Mouse (Mus musculus): ENCODE measurements around the gene Cfap299. TPM values are rescaled to one million over a fixed set of nuclear protein-coding genes. Genes with fewer than 3 reads are reported as not detected.
"Not testable (repeated sequence)": the region's sequence is repeated elsewhere in the genome, so short reads cannot be mapped to it uniquely, and the experiment has no call there.

Gene Cfap299
- polyA plus RNA-seq, 1 experiment from 2014 or later = not detected

- ATAC-seq (ENCODE audit: insufficient read depth) = no peak
- 47% methylated on average over 4 of the region's 4 CpGs for WGBS (ENCODE audit: insufficient replicate concordance)
- H3K4me3 ChIP-seq (replicated peaks) = no peak overlapping the region
- no peaks in the 10 kb centered on the region for H3K27me3 ChIP-seq
- H3K4me1 ChIP-seq (replicated peaks) = no peaks in the 10 kb centered on the region
- H3K9me3 ChIP-seq (replicated peaks) = no peaks in the 10 kb centered on the region
- H3K36me3 ChIP-seq (replicated peaks) = no peaks in the 10 kb centered on the region
- H3K27ac ChIP-seq (replicated peaks) = no peak overlapping the region
- no peak overlapping the region for H3K4me2 ChIP-seq
- H3K9ac ChIP-seq = no peak overlapping the region
Measured at GRCm38 (mm10) chr5:98572392-98572791, 243.3 kb downstream of the Cfap299 start.

- no peak overlapping the region for H3K4me3 ChIP-seq (replicated peaks)
- ATAC-seq (ENCODE audit: insufficient read depth) = no peak
- no peak overlapping the region for H3K4me2 ChIP-seq
- no peaks in the 10 kb centered on the region for H3K36me3 ChIP-seq (replicated peaks)
- no peaks in the 10 kb centered on the region for H3K9me3 ChIP-seq (replicated peaks)
- no peaks in the 10 kb centered on the region for H3K27me3 ChIP-seq
- no peak overlapping the region for H3K27ac ChIP-seq (replicated peaks)
- no peaks in the 10 kb centered on the region for H3K4me1 ChIP-seq (replicated peaks)
- no peak overlapping the region for H3K9ac ChIP-seq
- WGBS (ENCODE audit: insufficient replicate concordance) = 59% methylated on average over 12 of the region's 12 CpGs
Measured at GRCm38 (mm10) chr5:98574711-98575470, 245.8 kb downstream of the Cfap299 start.

- H3K27ac ChIP-seq (replicated peaks) = no peak overlapping the region
- no peaks in the 10 kb centered on the region for H3K9me3 ChIP-seq (replicated peaks)
- 56% methylated on average over 4 of the region's 4 CpGs for WGBS (ENCODE audit: insufficient replicate concordance)
- no peaks in the 10 kb centered on the region for H3K4me1 ChIP-seq (replicated peaks)
- no peak overlapping the region for H3K9ac ChIP-seq
- no peaks in the 10 kb centered on the region for H3K27me3 ChIP-seq
- no peak overlapping the region for H3K4me2 ChIP-seq
- H3K36me3 ChIP-seq (replicated peaks) = no peaks in the 10 kb centered on the region
- no peak overlapping the region for H3K4me3 ChIP-seq (replicated peaks)
- no peak for ATAC-seq (ENCODE audit: insufficient read depth)
Measured at GRCm38 (mm10) chr5:98575471-98575834, 246.3 kb downstream of the Cfap299 start.

- H3K9ac ChIP-seq; ATAC-seq (ENCODE audit: insufficient read depth); H3K9me3 ChIP-seq (replicated peaks); H3K4me2 ChIP-seq; H3K27me3 ChIP-seq; H3K4me3 ChIP-seq (replicated peaks); H3K4me1 ChIP-seq (replicated peaks); H3K36me3 ChIP-seq (replicated peaks); H3K27ac ChIP-seq (replicated peaks): not testable (repeated sequence)
- WGBS (ENCODE audit: insufficient replicate concordance) = 62% methylated on average over 6 of the region's 6 CpGs
Measured at GRCm38 (mm10) chr5:98576538-98576937, 247.4 kb downstream of the Cfap299 start.

- Histone ChIP-seq H3K4me3 (replicated peaks) (no peak overlapping the region), H3K36me3 (replicated peaks) (no peaks in the 10 kb centered on the region), H3K4me1 (replicated peaks) (no peaks in the 10 kb centered on the region), H3K9me3 (replicated peaks) (no peaks in the 10 kb centered on the region), H3K9ac (no peak overlapping the region), H3K27me3 (no peaks in the 10 kb centered on the region), H3K4me2 (no peak overlapping the region), H3K27ac (replicated peaks) (no peak overlapping the region)
- no peak for ATAC-seq (ENCODE audit: insufficient read depth)
- WGBS (ENCODE audit: insufficient replicate concordance) = 18% methylated on average over 2 of the region's 2 CpGs
Measured at GRCm38 (mm10) chr5:98578398-98578797, 249.3 kb downstream of the Cfap299 start.

- Histone ChIP-seq H3K27ac (replicated peaks) (no peak overlapping the region), H3K4me1 (replicated peaks) (no peaks in the 10 kb centered on the region), H3K9ac (no peak overlapping the region), H3K4me2 (no peak overlapping the region), H3K9me3 (replicated peaks) (no peaks in the 10 kb centered on the region), H3K4me3 (replicated peaks) (no peak overlapping the region), H3K36me3 (replicated peaks) (no peaks in the 10 kb centered on the region), H3K27me3 (no peaks in the 10 kb centered on the region)
- ATAC-seq (ENCODE audit: insufficient read depth) = no peak
- WGBS (ENCODE audit: insufficient replicate concordance) = 52% methylated on average over 5 of the region's 5 CpGs
Measured at GRCm38 (mm10) chr5:98580811-98581210, 251.7 kb downstream of the Cfap299 start.

GRCm38 (mm10) chr5:98582051-98582450, 252.9 kb downstream of the Cfap299 start:
- no peak overlapping the region for H3K9ac ChIP-seq
- H3K27ac ChIP-seq (replicated peaks) = no peak overlapping the region
- no peak overlapping the region for H3K4me2 ChIP-seq
- H3K36me3 ChIP-seq (replicated peaks) = no peaks in the 10 kb centered on the region
- no peaks in the 10 kb centered on the region for H3K27me3 ChIP-seq
- H3K4me1 ChIP-seq (replicated peaks) = no peaks in the 10 kb centered on the region
- no peaks in the 10 kb centered on the region for H3K9me3 ChIP-seq (replicated peaks)
- 63% methylated on average over 3 of the region's 3 CpGs for WGBS (ENCODE audit: insufficient replicate concordance)
- H3K4me3 ChIP-seq (replicated peaks) = no peak overlapping the region
- no peak for ATAC-seq (ENCODE audit: insufficient read depth)

GRCm38 (mm10) chr5:98585915-98586314, 256.8 kb downstream of the Cfap299 start:
- no peak overlapping the region for H3K4me2 ChIP-seq
- H3K36me3 ChIP-seq (replicated peaks) = no peaks in the 10 kb centered on the region
- no peak overlapping the region for H3K9ac ChIP-seq
- no peaks in the 10 kb centered on the region for H3K9me3 ChIP-seq (replicated peaks)
- ATAC-seq (ENCODE audit: insufficient read depth) = no peak
- no peaks in the 10 kb centered on the region for H3K4me1 ChIP-seq (replicated peaks)
- H3K27ac ChIP-seq (replicated peaks) = no peak overlapping the region
- H3K4me3 ChIP-seq (replicated peaks) = no peak overlapping the region
- H3K27me3 ChIP-seq = no peaks in the 10 kb centered on the region

- Histone ChIP-seq H3K4me3 (replicated peaks) (no peak overlapping the region), H3K9ac (no peak overlapping the region), H3K27ac (replicated peaks) (no peak overlapping the region), H3K4me1 (replicated peaks) (no peaks in the 10 kb centered on the region), H3K27me3 (no peaks in the 10 kb centered on the region), H3K9me3 (replicated peaks) (no peaks in the 10 kb centered on the region), H3K4me2 (no peak overlapping the region), H3K36me3 (replicated peaks) (no peaks in the 10 kb centered on the region)
- WGBS (ENCODE audit: insufficient replicate concordance) = 67% methylated on average over 5 of the region's 5 CpGs
- ATAC-seq (ENCODE audit: insufficient read depth) = no peak
Measured at GRCm38 (mm10) chr5:98613511-98613910, 284.4 kb downstream of the Cfap299 start.

- Histone ChIP-seq H3K27ac (replicated peaks) (no peak overlapping the region), H3K9me3 (replicated peaks) (no peaks in the 10 kb centered on the region), H3K9ac (no peak overlapping the region), H3K4me3 (replicated peaks) (no peak overlapping the region), H3K4me1 (replicated peaks) (no peaks in the 10 kb centered on the region), H3K4me2 (no peak overlapping the region), H3K27me3 (no peaks in the 10 kb centered on the region), H3K36me3 (replicated peaks) (no peaks in the 10 kb centered on the region)
- 56% methylated on average over 3 of the region's 3 CpGs for WGBS (ENCODE audit: insufficient replicate concordance)
- ATAC-seq (ENCODE audit: insufficient read depth) = no peak
Measured at GRCm38 (mm10) chr5:98616902-98617301, 287.8 kb downstream of the Cfap299 start.

GRCm38 (mm10) chr5:98617416-98617815, 288.3 kb downstream of the Cfap299 start:
- Histone ChIP-seq H3K9ac (no peak overlapping the region), H3K4me3 (replicated peaks) (no peak overlapping the region), H3K4me2 (no peak overlapping the region), H3K27me3 (no peaks in the 10 kb centered on the region), H3K36me3 (replicated peaks) (no peaks in the 10 kb centered on the region), H3K9me3 (replicated peaks) (no peaks in the 10 kb centered on the region), H3K27ac (replicated peaks) (no peak overlapping the region), H3K4me1 (replicated peaks) (no peaks in the 10 kb centered on the region)
- ATAC-seq (ENCODE audit: insufficient read depth) = no peak
- 62% methylated on average over 4 of the region's 4 CpGs for WGBS (ENCODE audit: insufficient replicate concordance)

- H3K27ac ChIP-seq (replicated peaks) = no peak overlapping the region
- no peak overlapping the region for H3K4me2 ChIP-seq
- ATAC-seq (ENCODE audit: insufficient read depth) = no peak
- no peaks in the 10 kb centered on the region for H3K9me3 ChIP-seq (replicated peaks)
- H3K4me1 ChIP-seq (replicated peaks) = no peaks in the 10 kb centered on the region
- no peaks in the 10 kb centered on the region for H3K36me3 ChIP-seq (replicated peaks)
- no peak overlapping the region for H3K4me3 ChIP-seq (replicated peaks)
- no peaks in the 10 kb centered on the region for H3K27me3 ChIP-seq
- H3K9ac ChIP-seq = no peak overlapping the region
Measured at GRCm38 (mm10) chr5:98650345-98650744, 321.2 kb downstream of the Cfap299 start.
